Mouse (Mus musculus) lung, embryonic 14.5 days (tissue): Measurements from ENCODE around the gene 4930544D05Rik. TPM values are rescaled to one million over a fixed set of nuclear protein-coding genes. Genes with fewer than 3 reads are reported as not detected.
A peak's percentile ranks its signal among the peaks of the same experiment; 100 is the strongest.

ENCODE experiments used
- ATAC-seq: fragments of 200-750 bp; cut with Nextera tagmentation; 2 replicates; pipeline ENCODE4 v1.8.0; 2017; ENCODE audit warnings: mild to moderate bottlenecking, moderate TSS enrichment, moderate library complexity; ENCODE audit not compliant: insufficient read depth
- DNase-seq: peaks from one replicate; pipeline ENCODE4 v3.0.0-alpha.2; 2015
- H3K27ac ChIP-seq: fragments of 300-500 bp; sonication (generic); 2 replicates; pipeline ENCODE4 v1.5.1; 2014; ENCODE audit warnings: low read depth, mild to moderate bottlenecking, moderate library complexity
- H3K27me3 ChIP-seq: fragments of 300-500 bp; sonication (generic); 2 replicates; pipeline ENCODE4 v1.6.1; 2014; ENCODE audit warnings: low read length, control low read depth; ENCODE audit not compliant: insufficient read depth
- H3K36me3 ChIP-seq: fragments of 300-500 bp; sonication (generic); 2 replicates; pipeline ENCODE4 v1.6.1; 2014; ENCODE audit warnings: control low read depth; ENCODE audit not compliant: insufficient read depth
- H3K4me1 ChIP-seq: fragments of 300-500 bp; sonication (generic); 2 replicates; pipeline ENCODE4 v1.6.1; 2014; ENCODE audit warnings: antibody characterized with exemption, control low read depth; ENCODE audit not compliant: insufficient read depth
- H3K4me2 ChIP-seq: fragments of 300-500 bp; sonication (generic); 2 replicates; pipeline ENCODE4 v1.6.1; 2014; ENCODE audit warnings: mild to moderate bottlenecking
- H3K4me3 ChIP-seq: fragments of 300-500 bp; sonication (generic); 2 replicates; pipeline ENCODE4 v1.5.1; 2014; ENCODE audit warnings: low read depth, low read length
- H3K9ac ChIP-seq: fragments of 300-500 bp; sonication (generic); 2 replicates; pipeline ENCODE4 v1.6.1; 2014
- H3K9me3 ChIP-seq: fragments of 300-500 bp; sonication (generic); 2 replicates; pipeline ENCODE4 v1.6.1; 2016; ENCODE audit warnings: low read depth, low read length, control low read depth
- CTCF ChIP-seq: IDR thresholded peaks from 2 replicates; pipeline ENCODE4 v1.5.1; 2016; ENCODE audit warnings: antibody characterized with exemption, low read depth
- WGBS: fragments of 180-500 bp; shearing (Covaris S2); extraction: QIAGEN DNeasy Blood & Tissue Kit; methylation state at CpG from one replicate; pipeline ENCODE4 v1.1.7; 2014; 5-methylcytosine and 5-hydroxymethylcytosine counted together
- polyA plus RNA-seq: library from polyadenylated mRNA; unstranded; fragments of >200 nt; fragmentation: Nextera tagmentation; extraction: Ambion mirVana; gene quantifications from 2 replicates; pipeline ENCODE4 v1.2.1, GENCODE M21; 2014

4930544D05Rik gene
- polyA plus RNA-seq, 1 experiment from 2014 or later, result not detected

DNA sequence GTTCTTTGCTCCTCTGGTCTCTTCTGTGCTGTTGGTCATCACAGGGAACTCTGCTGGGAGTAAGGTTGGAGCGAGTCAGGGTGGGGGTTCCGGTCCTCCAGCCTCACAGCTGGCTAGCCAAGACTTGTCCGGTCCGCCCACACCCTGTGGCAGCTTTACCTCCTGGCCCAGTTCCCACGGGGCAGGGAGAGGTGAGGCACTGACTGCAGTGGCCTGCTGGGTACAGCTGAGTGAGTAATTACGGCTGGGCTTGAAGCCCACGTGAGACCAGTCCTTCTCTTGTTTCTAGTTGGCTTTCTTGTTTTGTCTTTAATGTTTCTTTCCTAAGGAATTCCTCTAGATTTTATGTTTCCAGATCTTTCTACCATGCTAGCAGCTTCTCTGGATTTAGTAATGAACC is 30.2 kb upstream of the 4930544D05Rik start:
- no peak overlapping the region for H3K4me2 ChIP-seq
- WGBS, result 37% methylated on average over 7 of the region's 7 CpGs
- peak; percentile 50 for DNase-seq
- no peak for TF ChIP-seq CTCF
- no peak overlapping the region; the same call in 1 of the 2 replicates for H3K9ac ChIP-seq
- H3K4me1 ChIP-seq, result peaks cover 4% of the 10 kb centered on the region; the same call in 1 of the 2 replicates
- no peaks in the 10 kb centered on the region for H3K36me3 ChIP-seq
- H3K9me3 ChIP-seq, result no peaks in the 10 kb centered on the region
- H3K27me3 ChIP-seq, result no peaks in the 10 kb centered on the region
- no peak overlapping the region for H3K4me3 ChIP-seq
- ATAC-seq, result peak; percentile 62; the same call in 1 of the 2 replicates
- peak overlapping the region; percentile 25; the same call in 1 of the 2 replicates for H3K27ac ChIP-seq

GRCm38 (mm10) chr11:70586261-70586660 is 29.4 kb upstream of the 4930544D05Rik start:
- no peak overlapping the region for H3K27ac ChIP-seq
- no peak for ATAC-seq

DNA sequence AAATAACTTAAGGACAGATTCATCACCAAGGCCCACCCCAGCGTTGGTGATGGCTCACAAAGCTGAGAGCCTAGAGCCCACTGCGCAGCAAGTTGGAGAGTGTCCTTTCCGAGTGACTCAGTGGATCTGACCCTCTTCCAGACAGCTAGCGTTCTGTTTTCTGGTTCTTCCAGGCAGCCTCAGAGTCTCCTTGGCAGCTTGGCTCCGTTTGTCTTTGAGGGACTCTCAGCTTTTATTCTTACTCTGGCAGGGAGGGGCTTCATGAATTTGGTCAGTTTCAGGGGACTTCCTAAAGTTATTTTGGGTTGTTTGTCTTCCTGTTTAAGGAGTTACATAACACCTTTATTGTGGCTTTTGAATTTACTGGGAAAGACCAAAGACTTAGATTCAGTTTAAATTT is 28.7 kb upstream of the 4930544D05Rik start:
- H3K9me3 ChIP-seq, result no peaks in the 10 kb centered on the region
- no peak overlapping the region for H3K9ac ChIP-seq
- H3K27ac ChIP-seq, result no peak overlapping the region
- TF ChIP-seq CTCF, result no peak
- DNase-seq, result no peak
- H3K4me3 ChIP-seq, result no peak overlapping the region
- no peak overlapping the region for H3K4me2 ChIP-seq
- no peak for ATAC-seq
- no peaks in the 10 kb centered on the region for H3K36me3 ChIP-seq
- peaks cover 4% of the 10 kb centered on the region; the same call in 1 of the 2 replicates for H3K4me1 ChIP-seq
- H3K27me3 ChIP-seq, result no peaks in the 10 kb centered on the region
- 70% methylated on average over 5 of the region's 5 CpGs for WGBS

More at GRCm38 (mm10) chr11:70586261-70586660, 29.4 kb upstream of the 4930544D05Rik start:
- H3K9ac ChIP-seq, result no peak overlapping the region
- peaks cover 4% of the 10 kb centered on the region; the same call in 1 of the 2 replicates for H3K4me1 ChIP-seq
- H3K9me3 ChIP-seq, result no peaks in the 10 kb centered on the region
- no peaks in the 10 kb centered on the region for H3K36me3 ChIP-seq
- 76% methylated on average over 3 of the region's 3 CpGs for WGBS
- TF ChIP-seq CTCF, result no peak
- no peak overlapping the region for H3K4me2 ChIP-seq
- no peak overlapping the region for H3K4me3 ChIP-seq
- DNase-seq, result no peak
- H3K27me3 ChIP-seq, result no peaks in the 10 kb centered on the region

GRCm38 (mm10) chr11:70591733-70592132 is 23.9 kb upstream of the 4930544D05Rik start:
- no peaks in the 10 kb centered on the region for H3K9me3 ChIP-seq
- DNase-seq (no peak), ATAC-seq (no peak)
- no peaks in the 10 kb centered on the region for H3K36me3 ChIP-seq
- 77% methylated on average over 1 of the region's 1 CpGs for WGBS
- H3K4me2 ChIP-seq, result no peak overlapping the region
- H3K4me3 ChIP-seq, result no peak overlapping the region
- H3K4me1 ChIP-seq, result no peaks in the 10 kb centered on the region
- H3K9ac ChIP-seq, result no peak overlapping the region
- no peaks in the 10 kb centered on the region for H3K27me3 ChIP-seq
- no peak for TF ChIP-seq CTCF
- H3K27ac ChIP-seq, result no peak overlapping the region

- Histone ChIP-seq H3K9ac (no peak overlapping the region), H3K36me3 (peaks cover 15% of the 10 kb centered on the region), H3K9me3 (no peaks in the 10 kb centered on the region), H3K4me1 (no peaks in the 10 kb centered on the region), H3K4me3 (no peak overlapping the region), H3K4me2 (no peak overlapping the region), H3K27me3 (no peaks in the 10 kb centered on the region), H3K27ac (no peak overlapping the region)
- TF ChIP-seq CTCF, result no peak
- ATAC-seq, result no peak; the same call in 1 of the 2 replicates
- peak; percentile 35 for DNase-seq
- WGBS, result 55% methylated on average over 15 of the region's 15 CpGs
Observed at GRCm38 (mm10) chr11:70594253-70594989, 21.2 kb upstream of the 4930544D05Rik start.

GRCm38 (mm10) chr11:70595638-70596037 is 20.0 kb upstream of the 4930544D05Rik start:
- Histone ChIP-seq H3K27ac (no peak overlapping the region), H3K4me1 (no peaks in the 10 kb centered on the region), H3K4me2 (no peak overlapping the region), H3K4me3 (no peak overlapping the region), H3K9me3 (no peaks in the 10 kb centered on the region), H3K9ac (no peak overlapping the region), H3K36me3 (peaks cover 15% of the 10 kb centered on the region), H3K27me3 (no peaks in the 10 kb centered on the region)
- no peak for ATAC-seq
- 57% methylated on average over 2 of the region's 2 CpGs for WGBS
- no peak for TF ChIP-seq CTCF
- no peak for DNase-seq

GRCm38 (mm10) chr11:70596094-70596493 is 19.6 kb upstream of the 4930544D05Rik start:
- H3K9me3 ChIP-seq, result no peaks in the 10 kb centered on the region
- H3K4me1 ChIP-seq, result no peaks in the 10 kb centered on the region
- DNase-seq (no peak), ATAC-seq (no peak)
- no peaks in the 10 kb centered on the region for H3K27me3 ChIP-seq
- 66% methylated on average over 4 of the region's 4 CpGs for WGBS
- H3K4me3 ChIP-seq, result no peak overlapping the region
- H3K36me3 ChIP-seq, result peaks cover 15% of the 10 kb centered on the region
- H3K4me2 ChIP-seq, result no peak overlapping the region
- H3K9ac ChIP-seq, result no peak overlapping the region
- TF ChIP-seq CTCF, result no peak
- H3K27ac ChIP-seq, result no peak overlapping the region
